Mouse (Mus musculus) brain, adult 2 months (tissue): ENCODE measurements at regions not wholly inside any gene's neighbourhood (a gene's known extent, or its start where the extent isn't known, plus 50 kb on each side); places are given as distances from the start of the nearest gene placed in this dataset.

Experiments used
- DNase-seq: peaks from one replicate; pipeline ENCODE4 v3.0.0; 2011; ENCODE audit warnings: low read depth, low spot score

DNA sequence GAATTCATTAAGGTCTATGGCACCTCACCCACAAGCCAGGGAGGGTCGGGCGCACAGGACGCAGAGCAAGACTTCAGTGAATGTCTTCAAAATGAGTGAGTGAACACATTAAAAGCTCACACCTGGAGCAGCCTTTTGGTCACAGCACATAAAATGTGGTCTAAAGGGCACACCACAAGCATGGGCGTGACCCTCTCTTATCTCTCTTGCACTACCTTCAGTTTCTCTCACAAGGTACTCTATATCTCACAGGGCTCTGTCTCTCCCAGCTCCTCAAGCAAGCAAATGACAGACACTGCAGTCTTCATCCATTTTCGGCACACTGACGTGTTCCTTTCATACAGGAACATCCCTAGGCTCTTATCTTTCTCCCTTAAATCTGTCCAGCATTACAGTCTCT is 444.0 kb downstream of the Slc16a7 start:
- DNase-seq, result no peak

DNA sequence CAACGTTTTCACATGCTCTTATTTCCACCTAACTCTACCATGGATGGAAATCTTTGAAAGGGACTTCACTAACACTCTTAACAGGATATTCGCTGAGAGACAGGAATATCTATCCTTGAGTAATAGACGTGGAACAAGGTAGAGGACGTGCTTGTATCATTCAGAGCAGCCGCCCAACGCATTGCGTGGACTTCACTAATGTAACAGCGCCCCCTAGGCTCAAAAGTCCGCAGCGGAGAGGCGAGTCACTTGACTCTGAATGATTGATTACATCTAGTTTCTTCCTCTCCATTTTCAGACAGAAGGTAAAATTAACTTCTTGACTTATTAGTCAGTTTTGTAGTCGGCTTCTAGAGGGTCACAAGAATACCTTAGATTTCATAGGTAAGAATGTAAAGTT is 447.1 kb downstream of the Slc16a7 start:
- DNase-seq, result peak; percentile 7

DNA sequence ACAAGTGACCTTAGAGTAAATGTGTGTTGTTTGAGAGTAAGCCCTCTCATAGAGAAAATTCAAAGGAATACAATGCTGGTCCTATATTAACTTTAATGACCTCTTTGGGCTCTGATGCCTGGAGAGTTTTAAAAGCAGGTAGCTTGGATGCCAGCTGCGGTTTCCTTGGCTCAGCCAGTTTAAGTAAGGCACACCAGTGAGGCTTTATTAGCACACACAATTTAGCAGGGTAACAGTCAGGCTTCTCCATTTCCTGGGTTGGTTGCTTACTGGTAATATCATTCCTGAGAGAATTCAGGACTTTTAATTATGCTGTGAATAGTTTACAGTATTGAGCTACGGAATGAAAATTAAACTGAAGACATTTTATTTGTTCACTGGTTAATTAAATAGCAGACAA is 462.0 kb downstream of the Slc16a7 start:
- no peak for DNase-seq

GRCm38 (mm10) chr10:124900044-124900443 is 489.2 kb downstream of the Slc16a7 start:
- DNase-seq, result peak; percentile 66

DNA sequence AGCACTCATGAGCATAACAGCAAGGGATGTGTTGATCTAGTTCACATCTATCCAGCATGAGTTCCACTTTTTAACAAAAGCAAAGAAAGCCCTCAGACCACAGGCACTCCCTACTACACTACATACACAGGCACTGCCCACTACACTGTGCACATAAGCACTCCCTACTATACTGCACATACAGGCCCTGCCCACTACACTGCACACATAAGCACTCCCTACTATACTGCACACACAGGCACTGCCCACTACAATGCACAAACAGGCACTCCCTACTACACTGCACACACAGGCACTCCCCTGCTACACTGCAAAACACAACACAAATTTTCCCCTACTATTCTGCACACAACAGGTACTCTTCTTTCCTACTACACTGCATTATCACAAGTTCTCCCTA is 510.7 kb downstream of the Slc16a7 start:
- DNase-seq, result no peak

GRCm38 (mm10) chr10:124877706-124878105 is 511.6 kb downstream of the Slc16a7 start:
- DNase-seq, result no peak

GRCm38 (mm10) chr10:124872211-124872610 is 517.1 kb downstream of the Slc16a7 start:
- DNase-seq, result no peak

GRCm38 (mm10) chr10:124842546-124843113 is 546.6 kb downstream of the Slc16a7 start:
- no peak for DNase-seq

- DNase-seq, result no peak
Measured at GRCm38 (mm10) chr10:124833930-124834329, 555.3 kb downstream of the Slc16a7 start.

GRCm38 (mm10) chr10:124803997-124804614 is 585.2 kb downstream of the Slc16a7 start:
- no peak for DNase-seq
